Mouse (Mus musculus) MEL (cell line): ENCODE measurements at regions not wholly inside any gene's neighbourhood (a gene's known extent, or its start where the extent isn't known, plus 50 kb on each side); places are given as distances from the start of the nearest gene placed in this dataset.

ENCODE experiments used
- DNase-seq: peaks from one replicate; pipeline ENCODE4 v3.0.0; 2011; ENCODE audit warnings: low read depth, low spot score
- H3K27ac ChIP-seq: 2 replicates; pipeline ENCODE4 v1.5.1; 2012; ENCODE audit warnings: low read depth, mild to moderate bottlenecking, control low read depth, low read length, moderate library complexity; ENCODE audit not compliant: control insufficient read depth
- H3K27me3 ChIP-seq, 2 experiments: fragments of 150-350 bp in 1 of 2; sonication (generic) in 1 of 2; 2 replicates each; pipeline ENCODE4 v1.6.1; 2012; ENCODE audit warnings: low read length in 2 of 2, mild to moderate bottlenecking in 2 of 2, improper control_type of control experiment in 1 of 2, moderate library complexity in 1 of 2; ENCODE audit not compliant: insufficient read depth in 2 of 2, control insufficient read depth in 1 of 2
- H3K36me3 ChIP-seq, 2 experiments: 2 replicates each; pipeline ENCODE4 v1.6.1; 2012 to 2014; ENCODE audit warnings: low read length in 2 of 2, improper control_type of control experiment in 1 of 2, inconsistent platforms in 1 of 2, mild to moderate bottlenecking in 1 of 2; ENCODE audit not compliant: insufficient read depth in 2 of 2, control insufficient read depth in 1 of 2
- H3K4me1 ChIP-seq, 2 experiments: fragments of 150-350 bp in 1 of 2; sonication (generic) in 1 of 2; 2 replicates each; pipeline ENCODE4 v1.6.1; 2012; ENCODE audit warnings: low read length in 2 of 2, improper control_type of control experiment in 1 of 2, mild to moderate bottlenecking in 1 of 2; ENCODE audit not compliant: insufficient read depth in 2 of 2, control insufficient read depth in 1 of 2
- H3K4me3 ChIP-seq, 2 experiments: fragments of 150-350 bp in 1 of 2; sonication (generic) in 1 of 2; 2 replicates each; pipeline ENCODE4 v1.5.1; 2012; ENCODE audit warnings: low read depth in 2 of 2, low read length in 2 of 2, mild to moderate bottlenecking in 2 of 2, moderate library complexity in 2 of 2, control low read depth in 1 of 2, improper control_type of control experiment in 1 of 2; ENCODE audit not compliant: control insufficient read depth in 1 of 2, insufficient read depth in 1 of 2
- H3K79me2 ChIP-seq: 2 replicates; pipeline ENCODE4 v1.6.1; 2012; ENCODE audit warnings: mild to moderate bottlenecking, low read length, moderate library complexity; ENCODE audit not compliant: control insufficient read depth, poor library complexity, insufficient read depth
- H3K9ac ChIP-seq: 2 replicates; pipeline ENCODE4 v1.6.1; 2012; ENCODE audit warnings: low read depth, mild to moderate bottlenecking, control low read depth, low read length, moderate library complexity; ENCODE audit not compliant: control insufficient read depth, poor library complexity, severe bottlenecking
- H3K9me3 ChIP-seq: fragments of 150-350 bp; sonication (generic); replicated peaks from 2 replicates; pipeline ENCODE4 v1.6.1; 2012; ENCODE audit warnings: mild to moderate bottlenecking, low read length, improper control_type of control experiment, moderate library complexity; ENCODE audit not compliant: insufficient read depth
- BHLHE40 ChIP-seq: IDR thresholded peaks from 2 replicates; pipeline ENCODE4 v1.6.1; 2012; ENCODE audit warnings: low read depth, mild to moderate bottlenecking, inconsistent platforms, low read length, improper control_type of control experiment, borderline replicate concordance
- CHD2 ChIP-seq: IDR thresholded peaks from 2 replicates; pipeline ENCODE4 v1.6.1; 2011; ENCODE audit warnings: low read length, improper control_type of control experiment
- CTCF ChIP-seq, 3 experiments: IDR thresholded peaks in 2 of 3; conservative IDR thresholded peaks in 1 of 3; 2 replicates each; pipeline ENCODE4 v1.5.1; 2011 to 2012; ENCODE audit warnings: low read length in 3 of 3, low read depth in 2 of 3, mild to moderate bottlenecking in 2 of 3, improper control_type of control experiment in 1 of 3, inconsistent platforms in 1 of 3, mixed read lengths in 1 of 3, moderate library complexity in 1 of 3; ENCODE audit not compliant: control insufficient read depth in 1 of 3, insufficient read depth in 1 of 3, poor library complexity in 1 of 3, severe bottlenecking in 1 of 3
- E2F4 ChIP-seq: IDR thresholded peaks from 2 replicates; pipeline ENCODE4 v1.6.1; 2011; ENCODE audit warnings: low read depth, low read length, improper control_type of control experiment, borderline replicate concordance
- ETS1 ChIP-seq: IDR thresholded peaks from 2 replicates; pipeline ENCODE4 v1.6.1; 2012; ENCODE audit warnings: low read depth, mild to moderate bottlenecking, inconsistent platforms, low read length, improper control_type of control experiment, moderate library complexity
- GATA1 ChIP-seq: IDR thresholded peaks from 2 replicates; pipeline ENCODE4 v1.6.1; 2011; ENCODE audit warnings: low read depth, low read length, improper control_type of control experiment
- HCFC1 ChIP-seq: IDR thresholded peaks from 2 replicates; pipeline ENCODE4 v1.6.1; 2012; ENCODE audit warnings: low read depth, mild to moderate bottlenecking, inconsistent platforms, low read length, improper control_type of control experiment, moderate library complexity
- JUND ChIP-seq: IDR thresholded peaks from 2 replicates; pipeline ENCODE4 v1.6.1; 2011; ENCODE audit warnings: low read depth, mild to moderate bottlenecking, improper control_type of control experiment, low read length
- KAT2A ChIP-seq: conservative IDR thresholded peaks from 2 replicates; pipeline ENCODE4 v1.6.1; 2012; ENCODE audit warnings: low read depth, low read length, improper control_type of control experiment, inconsistent platforms
- MAFK ChIP-seq: IDR thresholded peaks from 2 replicates; pipeline ENCODE4 v1.6.1; 2011; ENCODE audit warnings: low read depth, mild to moderate bottlenecking, low read length, improper control_type of control experiment, borderline replicate concordance
- MAZ ChIP-seq: IDR thresholded peaks from 2 replicates; pipeline ENCODE4 v1.6.1; 2012; ENCODE audit warnings: low read depth, mild to moderate bottlenecking, inconsistent platforms, low read length, improper control_type of control experiment
- MEF2A ChIP-seq: IDR thresholded peaks from 2 replicates; pipeline ENCODE4 v1.6.1; 2014; ENCODE audit warnings: low read depth, mild to moderate bottlenecking, inconsistent platforms, low read length, improper control_type of control experiment; ENCODE audit not compliant: poor library complexity, insufficient replicate concordance, severe bottlenecking; ENCODE audit errors: extremely low read depth
- POLR2AphosphoS5 ChIP-seq: IDR thresholded peaks from 2 replicates; pipeline ENCODE4 v1.6.1; 2012; ENCODE audit warnings: low read depth, borderline replicate concordance, mild to moderate bottlenecking, inconsistent platforms, low read length, moderate library complexity, mixed read lengths
- RCOR1 ChIP-seq: IDR thresholded peaks from 2 replicates; pipeline ENCODE4 v1.6.1; 2012; ENCODE audit warnings: low read depth, mild to moderate bottlenecking, inconsistent platforms, low read length, improper control_type of control experiment
- SIN3A ChIP-seq: IDR thresholded peaks from 2 replicates; pipeline ENCODE4 v1.6.1; 2012; ENCODE audit warnings: low read length, improper control_type of control experiment, inconsistent platforms
- SMC3 ChIP-seq: IDR thresholded peaks from 2 replicates; pipeline ENCODE4 v1.6.1; 2011; ENCODE audit warnings: low read depth, low read length, improper control_type of control experiment
- TAL1 ChIP-seq: IDR thresholded peaks from 2 replicates; pipeline ENCODE4 v1.6.1; 2012; ENCODE audit warnings: mild to moderate bottlenecking, inconsistent platforms, low read length, moderate library complexity, mixed read lengths
- TBP ChIP-seq: IDR thresholded peaks from 2 replicates; pipeline ENCODE4 v1.8.0; 2011; ENCODE audit warnings: low read depth, low read length, improper control_type of control experiment
- TCF12 ChIP-seq: IDR thresholded peaks from 2 replicates; pipeline ENCODE4 v1.6.1; 2014; ENCODE audit warnings: low read depth, mild to moderate bottlenecking, inconsistent platforms, low read length, improper control_type of control experiment, moderate library complexity
- USF2 ChIP-seq, 2 experiments: IDR thresholded peaks; 2 replicates each; pipeline ENCODE4 v1.6.1; 2011 to 2012; ENCODE audit warnings: improper control_type of control experiment in 2 of 2, low read length in 2 of 2, borderline replicate concordance in 1 of 2, inconsistent platforms in 1 of 2, low read depth in 1 of 2, mild to moderate bottlenecking in 1 of 2; ENCODE audit not compliant: insufficient read depth in 1 of 2
- ZC3H11A ChIP-seq: IDR thresholded peaks from 2 replicates; pipeline ENCODE4 v1.6.1; 2012; ENCODE audit warnings: low read depth, mild to moderate bottlenecking, inconsistent platforms, low read length, improper control_type of control experiment
- ZMIZ1 ChIP-seq: IDR thresholded peaks from 2 replicates; pipeline ENCODE4 v1.6.1; 2012; ENCODE audit warnings: low read depth, mild to moderate bottlenecking, inconsistent platforms, low read length, improper control_type of control experiment, moderate library complexity

DNA sequence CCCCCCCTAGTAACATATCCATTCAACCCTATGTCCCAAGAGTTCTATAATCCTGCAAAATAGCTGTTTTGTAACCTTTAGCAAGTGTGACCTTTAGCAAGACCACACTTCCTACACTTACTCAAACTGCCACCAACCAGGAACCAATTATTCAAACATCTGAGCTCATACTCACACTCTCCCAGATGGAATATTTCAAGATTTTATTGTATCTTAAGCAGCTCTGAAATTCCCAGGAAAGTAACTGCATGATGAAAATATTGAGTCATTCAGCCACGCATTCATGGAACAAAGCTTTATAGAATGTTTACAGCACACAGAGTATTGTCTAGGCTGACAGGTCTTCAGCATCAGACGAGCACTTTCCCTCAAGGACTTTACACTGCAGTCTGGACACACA is 171.9 kb downstream of the Gpam start:
- H3K9me3 ChIP-seq, result no peaks in the 10 kb centered on the region
- no peak overlapping the region for H3K4me3 ChIP-seq
- no peaks in the 10 kb centered on the region for H3K4me1 ChIP-seq
- no peak overlapping the region for H3K27ac ChIP-seq
- no peaks in the 10 kb centered on the region for H3K27me3 ChIP-seq
- H3K36me3 ChIP-seq, result no peaks in the 10 kb centered on the region
- no peaks in the 10 kb centered on the region for H3K79me2 ChIP-seq
- TF ChIP-seq MAFK (no peak), CTCF (IDR thresholded peaks at IDR 0.05 in 2 of 3, conservative IDR thresholded peaks at IDR 0.05 in 1 of 3; ENCODE audit: control insufficient read depth in 1 of 3, insufficient read depth in 1 of 3, low read depth in 2 of 3, low read length in 3 of 3, poor library complexity in 1 of 3, severe bottlenecking in 1 of 3) (no peak), E2F4 (no peak), TAL1 (no peak), ETS1 (no peak), MAZ (no peak), JUND (no peak), SIN3A (no peak), CHD2 (no peak), TBP (no peak), KAT2A (no peak), ZC3H11A (no peak)
- no peak overlapping the region for H3K9ac ChIP-seq
- DNase-seq, result no peak

DNA sequence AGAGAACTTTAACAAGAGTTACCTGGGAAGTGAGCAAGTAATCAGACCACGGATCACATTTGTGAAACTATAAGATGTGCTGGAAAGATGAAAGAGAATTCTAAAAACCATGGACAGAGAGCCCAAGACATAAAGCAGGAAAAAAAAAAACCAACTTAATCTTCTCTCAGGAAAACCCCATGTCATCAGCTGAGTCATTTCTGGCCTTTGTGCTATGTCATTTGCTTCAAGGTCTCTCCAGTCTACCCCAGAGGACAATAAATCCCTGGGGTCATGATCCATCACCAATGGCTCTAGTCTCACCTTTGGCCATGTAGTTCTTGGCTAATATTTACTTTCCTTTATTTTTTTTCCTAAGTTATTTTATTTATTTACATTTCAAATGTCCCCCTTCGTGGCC is 174.5 kb downstream of the Gpam start:
- H3K9me3 ChIP-seq, result no peaks in the 10 kb centered on the region
- no peaks in the 10 kb centered on the region for H3K27me3 ChIP-seq
- TF ChIP-seq SIN3A, result no peak
- TF ChIP-seq RCOR1, result no peak
- no peak for TF ChIP-seq BHLHE40
- TF ChIP-seq ZMIZ1, result no peak
- no peak for TF ChIP-seq MAZ
- no peak for TF ChIP-seq MEF2A
- TF ChIP-seq HCFC1, result no peak
- TF ChIP-seq USF2 (IDR thresholded peaks at IDR 0.05; ENCODE audit: borderline replicate concordance in 1 of 2, insufficient read depth in 1 of 2, low read depth in 1 of 2, low read length in 2 of 2), result no peak
- TF ChIP-seq GATA1, result no peak
- no peak for TF ChIP-seq TCF12
- TF ChIP-seq POLR2AphosphoS5, result no peak
- TF ChIP-seq TAL1, result no peak
- TF ChIP-seq TBP, result no peak
- no peak for TF ChIP-seq SMC3
- H3K9ac ChIP-seq, result no peak overlapping the region
- no peaks in the 10 kb centered on the region for H3K4me1 ChIP-seq
- DNase-seq, result no peak
- H3K79me2 ChIP-seq, result no peaks in the 10 kb centered on the region
- no peak overlapping the region for H3K4me3 ChIP-seq
- no peaks in the 10 kb centered on the region for H3K36me3 ChIP-seq
- no peak overlapping the region for H3K27ac ChIP-seq
